Mouse (Mus musculus): Measurements from ENCODE around the gene Clcc1.

Clcc1 gene

GRCm38 (mm10) chr3:108711296-108711695 lies 57.6 kb downstream of the Clcc1 start:
- DNase-seq: no peak

- no peak for DNase-seq
Measured at GRCm38 (mm10) chr3:108713065-108713675, 59.5 kb downstream of the Clcc1 start.

GRCm38 (mm10) chr3:108714837-108715236 lies 61.1 kb downstream of the Clcc1 start:
- DNase-seq: no peak

GRCm38 (mm10) chr3:108717896-108718502 lies 64.3 kb downstream of the Clcc1 start:
- DNase-seq: no peak

GRCm38 (mm10) chr3:108719357-108719756 lies 65.6 kb downstream of the Clcc1 start:
- no peak for DNase-seq

- no peak for DNase-seq
Measured at GRCm38 (mm10) chr3:108719761-108720160, 66.0 kb downstream of the Clcc1 start.

GRCm38 (mm10) chr3:108721076-108721991 lies 67.6 kb downstream of the Clcc1 start:
- DNase-seq: peak; percentile 50

- peak; percentile 96 for DNase-seq
Measured at GRCm38 (mm10) chr3:108722036-108722872, 68.5 kb downstream of the Clcc1 start, which contains the start of gene Gpsm2. Gene Gpsm2, minus strand, starts transcription at chr3:108722309.

GRCm38 (mm10) chr3:108726413-108726812 lies 72.7 kb downstream of the Clcc1 start:
- no peak for DNase-seq

GRCm38 (mm10) chr3:108727344-108727743 lies 73.6 kb downstream of the Clcc1 start:
- no peak for DNase-seq

- no peak for DNase-seq
Measured at GRCm38 (mm10) chr3:108727776-108728175, 74.1 kb downstream of the Clcc1 start.
